Comparison of ENCODE assay signal across 8 mouse cellular contexts in genomic region chr2:109578870-109579310, GRCm38 (mm10).
DNase-seq lines count a peak whose midpoint lies in the region; ATAC-seq and TF ChIP-seq lines count a peak whose summit lies in the region.

No protein-coding gene starts in this region.

- no peak overlapping the region for H3K27ac ChIP-seq in midbrain, embryonic 13.5 days
- no peak overlapping the region for H3K27ac ChIP-seq in midbrain, embryonic 10.5 days (replicated peaks)
- H3K27ac ChIP-seq in forebrain, embryonic 14.5 days (ENCODE audit: low read depth, low read length), result no peak overlapping the region
- H3K27ac ChIP-seq in stomach, postnatal 0 days (replicated peaks), result no peak overlapping the region

- H3K4me2 ChIP-seq in midbrain, embryonic 13.5 days (replicated peaks), result no peak overlapping the region
- peak overlapping the region; percentile 23; the same call in 1 of the 2 replicates for H3K4me2 ChIP-seq in forebrain, embryonic 14.5 days (ENCODE audit: low read length)
- peak overlapping the region; percentile 3; the same call in 1 of the 2 replicates for H3K4me2 ChIP-seq in stomach, postnatal 0 days (replicated peaks; ENCODE audit: low read depth)

- H3K27me3 ChIP-seq in midbrain, embryonic 13.5 days, result no peaks in the 10 kb centered on the region
- H3K27me3 ChIP-seq in midbrain, embryonic 10.5 days (ENCODE audit: low read depth, poor library complexity, severe bottlenecking), result no peaks in the 10 kb centered on the region
- no peaks in the 10 kb centered on the region for H3K27me3 ChIP-seq in forebrain, embryonic 14.5 days (replicated peaks; ENCODE audit: control insufficient read depth, insufficient read depth, low read length)
- H3K27me3 ChIP-seq in stomach, postnatal 0 days (ENCODE audit: control insufficient read depth, insufficient read depth, low read length), result no peaks in the 10 kb centered on the region

- H3K9me3 ChIP-seq in midbrain, embryonic 13.5 days, result no peaks in the 10 kb centered on the region
- no peaks in the 10 kb centered on the region for H3K9me3 ChIP-seq in midbrain, embryonic 10.5 days (replicated peaks)
- H3K9me3 ChIP-seq in forebrain, embryonic 14.5 days (replicated peaks; ENCODE audit: control insufficient read depth, low read length), result no peaks in the 10 kb centered on the region
- no peaks in the 10 kb centered on the region for H3K9me3 ChIP-seq in stomach, postnatal 0 days (ENCODE audit: control insufficient read depth, low read length)

- H3K4me3 ChIP-seq in midbrain, embryonic 13.5 days (replicated peaks), result no peak overlapping the region
- no peak overlapping the region for H3K4me3 ChIP-seq in midbrain, embryonic 10.5 days
- H3K4me3 ChIP-seq in forebrain, embryonic 14.5 days (ENCODE audit: low read depth, low read length), result no peak overlapping the region
- no peak overlapping the region for H3K4me3 ChIP-seq in stomach, postnatal 0 days (ENCODE audit: low read depth, low read length)

- no peaks in the 10 kb centered on the region for H3K36me3 ChIP-seq in midbrain, embryonic 13.5 days
- no peaks in the 10 kb centered on the region for H3K36me3 ChIP-seq in midbrain, embryonic 10.5 days
- H3K36me3 ChIP-seq in forebrain, embryonic 14.5 days (ENCODE audit: control insufficient read depth, insufficient read depth, low read length), result no peaks in the 10 kb centered on the region
- H3K36me3 ChIP-seq in stomach, postnatal 0 days (ENCODE audit: control insufficient read depth, insufficient read depth, low read length), result no peaks in the 10 kb centered on the region

- 8% methylated on average over 6 of the region's 6 CpGs for WGBS in midbrain, embryonic 13.5 days
- 5% methylated on average over 6 of the region's 6 CpGs for WGBS in midbrain, embryonic 10.5 days
- 2% methylated on average over 6 of the region's 6 CpGs for WGBS in forebrain, embryonic 14.5 days
- WGBS in large intestine, adult 2 months, result 4% methylated on average over 6 of the region's 6 CpGs
- 5% methylated on average over 6 of the region's 6 CpGs for WGBS in stomach, postnatal 0 days

- peaks cover 6% of the 10 kb centered on the region; the same call in 1 of the 2 replicates for H3K4me1 ChIP-seq in midbrain, embryonic 13.5 days (replicated peaks)
- H3K4me1 ChIP-seq in midbrain, embryonic 10.5 days, result peaks cover 4% of the 10 kb centered on the region; the same call in 1 of the 2 replicates
- peaks cover 5% of the 10 kb centered on the region; the same call in 1 of the 2 replicates for H3K4me1 ChIP-seq in forebrain, embryonic 14.5 days (ENCODE audit: control insufficient read depth, insufficient read depth, low read length)
- H3K4me1 ChIP-seq in stomach, postnatal 0 days (replicated peaks; ENCODE audit: control insufficient read depth, insufficient read depth), result no peaks in the 10 kb centered on the region

- TF ChIP-seq EP300 in stomach, postnatal 0 days (optimal IDR thresholded peaks at IDR 0.05), result no peak

- H3K9ac ChIP-seq in midbrain, embryonic 13.5 days (replicated peaks), result no peak overlapping the region
- no peak overlapping the region for H3K9ac ChIP-seq in forebrain, embryonic 14.5 days (ENCODE audit: low read length)
- no peak overlapping the region for H3K9ac ChIP-seq in stomach, postnatal 0 days (ENCODE audit: low read length)

- no peak for DNase-seq in midbrain, embryonic 10.5 days (ENCODE audit: low spot score)
- peak; percentile 62 for DNase-seq in forebrain, embryonic 14.5 days (ENCODE audit: low spot score)
- peak; percentile 22 for DNase-seq in large intestine, adult 2 months (ENCODE audit: low read depth, low spot score)
- peak; percentile 49 for DNase-seq in stomach, postnatal 0 days (ENCODE audit: low spot score)
- DNase-seq in gastrocnemius, adult 8-10 months (ENCODE audit: low spot score in 2 of 2), result no peak
- no peak for DNase-seq in frontal cortex, postnatal 10 days (ENCODE audit: low spot score in 2 of 2)
- DNase-seq in urinary bladder, adult 18-20 months (ENCODE audit: low spot score in 2 of 2), result no peak

- peak; percentile 79 for ATAC-seq in midbrain, embryonic 13.5 days
- ATAC-seq in forebrain, embryonic 14.5 days, result peak; percentile 87
- peak; percentile 91 for ATAC-seq in stomach, postnatal 0 days (ENCODE audit: low FRiP score, low TSS enrichment)

- no peak for TF ChIP-seq CTCF in stomach, postnatal 0 days (IDR thresholded peaks at IDR 0.05; ENCODE audit: low read depth)

Comparison
In these comparisons a context has a peak if more than half of its experiments do, and no peak if none do; other contexts are left out.
1. DNase-seq: peak in forebrain, embryonic 14.5 days (single experiment), large intestine, adult 2 months (single experiment) and stomach, postnatal 0 days (single experiment); none in midbrain, embryonic 10.5 days (single experiment), gastrocnemius, adult 8-10 months (0 of 2), frontal cortex, postnatal 10 days (0 of 2) and urinary bladder, adult 18-20 months (0 of 2).
2. Peak in every context shown above with its lines, with median percentiles within 50 percentile points of each other: ATAC-seq.